Mouse (Mus musculus): Measurements from ENCODE around the gene Ank3. TPM values are rescaled to one million over a fixed set of nuclear protein-coding genes. Genes with fewer than 3 reads are reported as not detected.

Ank3 gene
- polyA plus RNA-seq, 1 experiment from 2014 or later = 60.0 TPM

- Histone ChIP-seq H3K4me3 (ENCODE audit: low read depth, low read length) (no peak overlapping the region), H3K27ac (ENCODE audit: low read depth, low read length) (no peak overlapping the region), H3K27me3 (replicated peaks; ENCODE audit: control insufficient read depth, insufficient read depth, low read length) (no peaks in the 10 kb centered on the region), H3K4me1 (ENCODE audit: control insufficient read depth, insufficient read depth, low read length) (no peaks in the 10 kb centered on the region), H3K9me3 (replicated peaks; ENCODE audit: control insufficient read depth, low read length) (no peaks in the 10 kb centered on the region), H3K4me2 (ENCODE audit: low read length) (no peak overlapping the region), H3K9ac (ENCODE audit: low read length) (no peak overlapping the region), H3K36me3 (ENCODE audit: control insufficient read depth, insufficient read depth, low read length) (no peaks in the 10 kb centered on the region)
- no peak for ATAC-seq
- no peak for DNase-seq (ENCODE audit: low spot score)
- 88% methylated on average over 7 of the region's 7 CpGs for WGBS
Measured at GRCm38 (mm10) chr10:69431101-69431500, 32.5 kb downstream of the Ank3 start.

- Histone ChIP-seq H3K27ac (ENCODE audit: low read depth, low read length) (no peak overlapping the region), H3K9me3 (replicated peaks; ENCODE audit: control insufficient read depth, low read length) (no peaks in the 10 kb centered on the region), H3K4me2 (ENCODE audit: low read length) (no peak overlapping the region), H3K36me3 (ENCODE audit: control insufficient read depth, insufficient read depth, low read length) (no peaks in the 10 kb centered on the region), H3K4me3 (ENCODE audit: low read depth, low read length) (no peak overlapping the region), H3K9ac (ENCODE audit: low read length) (no peak overlapping the region), H3K27me3 (replicated peaks; ENCODE audit: control insufficient read depth, insufficient read depth, low read length) (no peaks in the 10 kb centered on the region), H3K4me1 (ENCODE audit: control insufficient read depth, insufficient read depth, low read length) (no peaks in the 10 kb centered on the region)
- 88% methylated on average over 6 of the region's 6 CpGs for WGBS
- DNase-seq (ENCODE audit: low spot score) (no peak), ATAC-seq (no peak)
Measured at GRCm38 (mm10) chr10:69435213-69435612, 36.6 kb downstream of the Ank3 start.

GRCm38 (mm10) chr10:69439449-69439848 lies 40.9 kb downstream of the Ank3 start:
- no peak overlapping the region for H3K4me3 ChIP-seq (ENCODE audit: low read depth, low read length)
- no peak overlapping the region for H3K27ac ChIP-seq (ENCODE audit: low read depth, low read length)
- H3K4me2 ChIP-seq (ENCODE audit: low read length) = no peak overlapping the region
- 76% methylated on average over 8 of the region's 8 CpGs for WGBS
- no peaks in the 10 kb centered on the region for H3K27me3 ChIP-seq (replicated peaks; ENCODE audit: control insufficient read depth, insufficient read depth, low read length)
- no peak for DNase-seq (ENCODE audit: low spot score)
- H3K9ac ChIP-seq (ENCODE audit: low read length) = no peak overlapping the region
- no peaks in the 10 kb centered on the region for H3K9me3 ChIP-seq (replicated peaks; ENCODE audit: control insufficient read depth, low read length)
- H3K4me1 ChIP-seq (ENCODE audit: control insufficient read depth, insufficient read depth, low read length) = no peaks in the 10 kb centered on the region
- no peaks in the 10 kb centered on the region for H3K36me3 ChIP-seq (ENCODE audit: control insufficient read depth, insufficient read depth, low read length)
- ATAC-seq = no peak

- Histone ChIP-seq H3K27me3 (replicated peaks; ENCODE audit: control insufficient read depth, insufficient read depth, low read length) (no peaks in the 10 kb centered on the region), H3K9ac (ENCODE audit: low read length) (no peak overlapping the region), H3K36me3 (ENCODE audit: control insufficient read depth, insufficient read depth, low read length) (no peaks in the 10 kb centered on the region), H3K27ac (ENCODE audit: low read depth, low read length) (no peak overlapping the region), H3K9me3 (replicated peaks; ENCODE audit: control insufficient read depth, low read length) (no peaks in the 10 kb centered on the region), H3K4me2 (ENCODE audit: low read length) (no peak overlapping the region), H3K4me1 (ENCODE audit: control insufficient read depth, insufficient read depth, low read length) (no peaks in the 10 kb centered on the region), H3K4me3 (ENCODE audit: low read depth, low read length) (no peak overlapping the region)
- ATAC-seq (no peak), DNase-seq (ENCODE audit: low spot score) (no peak)
- WGBS = 85% methylated on average over 5 of the region's 5 CpGs
Measured at GRCm38 (mm10) chr10:69444546-69444945, 46.0 kb downstream of the Ank3 start.

GRCm38 (mm10) chr10:69445951-69446350 lies 47.4 kb downstream of the Ank3 start:
- Histone ChIP-seq H3K9me3 (replicated peaks; ENCODE audit: control insufficient read depth, low read length) (no peaks in the 10 kb centered on the region), H3K27ac (ENCODE audit: low read depth, low read length) (no peak overlapping the region), H3K9ac (ENCODE audit: low read length) (no peak overlapping the region), H3K4me3 (ENCODE audit: low read depth, low read length) (no peak overlapping the region), H3K4me2 (ENCODE audit: low read length) (no peak overlapping the region), H3K4me1 (ENCODE audit: control insufficient read depth, insufficient read depth, low read length) (no peaks in the 10 kb centered on the region), H3K36me3 (ENCODE audit: control insufficient read depth, insufficient read depth, low read length) (no peaks in the 10 kb centered on the region), H3K27me3 (replicated peaks; ENCODE audit: control insufficient read depth, insufficient read depth, low read length) (no peaks in the 10 kb centered on the region)
- no peak for DNase-seq (ENCODE audit: low spot score)
- 70% methylated on average over 7 of the region's 7 CpGs for WGBS
- no peak for ATAC-seq

GRCm38 (mm10) chr10:69446566-69446965 lies 48.0 kb downstream of the Ank3 start:
- no peak for ATAC-seq
- DNase-seq (ENCODE audit: low spot score) = no peak

GRCm38 (mm10) chr10:69447308-69447707 lies 48.7 kb downstream of the Ank3 start:
- Histone ChIP-seq H3K4me1 (ENCODE audit: control insufficient read depth, insufficient read depth, low read length) (no peaks in the 10 kb centered on the region), H3K9ac (ENCODE audit: low read length) (no peak overlapping the region), H3K27me3 (replicated peaks; ENCODE audit: control insufficient read depth, insufficient read depth, low read length) (no peaks in the 10 kb centered on the region), H3K4me2 (ENCODE audit: low read length) (no peak overlapping the region), H3K36me3 (ENCODE audit: control insufficient read depth, insufficient read depth, low read length) (no peaks in the 10 kb centered on the region), H3K4me3 (ENCODE audit: low read depth, low read length) (no peak overlapping the region), H3K9me3 (replicated peaks; ENCODE audit: control insufficient read depth, low read length) (no peaks in the 10 kb centered on the region), H3K27ac (ENCODE audit: low read depth, low read length) (no peak overlapping the region)
- no peak for DNase-seq (ENCODE audit: low spot score)
- WGBS = 95% methylated on average over 5 of the region's 5 CpGs
- ATAC-seq = no peak

More at GRCm38 (mm10) chr10:69446566-69446965, 48.0 kb downstream of the Ank3 start:
- no peak overlapping the region for H3K27ac ChIP-seq (ENCODE audit: low read depth, low read length)
- H3K4me2 ChIP-seq (ENCODE audit: low read length) = no peak overlapping the region
- H3K9me3 ChIP-seq (replicated peaks; ENCODE audit: control insufficient read depth, low read length) = no peaks in the 10 kb centered on the region
- H3K9ac ChIP-seq (ENCODE audit: low read length) = no peak overlapping the region
- 82% methylated on average over 5 of the region's 5 CpGs for WGBS
- no peaks in the 10 kb centered on the region for H3K4me1 ChIP-seq (ENCODE audit: control insufficient read depth, insufficient read depth, low read length)
- H3K36me3 ChIP-seq (ENCODE audit: control insufficient read depth, insufficient read depth, low read length) = no peaks in the 10 kb centered on the region
- no peak overlapping the region for H3K4me3 ChIP-seq (ENCODE audit: low read depth, low read length)
- no peaks in the 10 kb centered on the region for H3K27me3 ChIP-seq (replicated peaks; ENCODE audit: control insufficient read depth, insufficient read depth, low read length)

- 44% methylated on average over 3 of the region's 3 CpGs for whole genome bisulfite sequencing
- Histone ChIP-seq H3K27ac (ENCODE audit: low read depth, low read length) (no peak overlapping the region), H3K36me3 (ENCODE audit: control insufficient read depth, insufficient read depth, low read length) (no peaks in the 10 kb centered on the region), H3K9me3 (replicated peaks; ENCODE audit: control insufficient read depth, low read length) (no peaks in the 10 kb centered on the region), H3K27me3 (replicated peaks; ENCODE audit: control insufficient read depth, insufficient read depth, low read length) (no peaks in the 10 kb centered on the region), H3K9ac (ENCODE audit: low read length) (no peak overlapping the region), H3K4me2 (ENCODE audit: low read length) (no peak overlapping the region), H3K4me3 (ENCODE audit: low read depth, low read length) (no peak overlapping the region), H3K4me1 (ENCODE audit: control insufficient read depth, insufficient read depth, low read length) (no peaks in the 10 kb centered on the region)
- DNase-seq (ENCODE audit: low spot score) (peak; percentile 71), ATAC-seq (peak; percentile 50; the same call in 1 of the 2 replicates)
Measured at GRCm38 (mm10) chr10:69448174-69448573, 49.6 kb downstream of the Ank3 start.

GRCm38 (mm10) chr10:69451006-69451405 lies 52.4 kb downstream of the Ank3 start:
- H3K4me3 ChIP-seq (ENCODE audit: low read depth, low read length) = no peak overlapping the region
- H3K4me2 ChIP-seq (ENCODE audit: low read length) = no peak overlapping the region
- no peak overlapping the region for H3K9ac ChIP-seq (ENCODE audit: low read length)
- H3K27ac ChIP-seq (ENCODE audit: low read depth, low read length) = no peak overlapping the region
- H3K9me3 ChIP-seq (replicated peaks; ENCODE audit: control insufficient read depth, low read length) = no peaks in the 10 kb centered on the region
- ATAC-seq (no peak), DNase-seq (ENCODE audit: low spot score) (no peak)
- no peaks in the 10 kb centered on the region for H3K4me1 ChIP-seq (ENCODE audit: control insufficient read depth, insufficient read depth, low read length)
- no peaks in the 10 kb centered on the region for H3K27me3 ChIP-seq (replicated peaks; ENCODE audit: control insufficient read depth, insufficient read depth, low read length)
- H3K36me3 ChIP-seq (ENCODE audit: control insufficient read depth, insufficient read depth, low read length) = no peaks in the 10 kb centered on the region
- WGBS = 68% methylated on average over 5 of the region's 5 CpGs

All from forebrain, embryonic 14.5 days (tissue).